Mouse (Mus musculus): ENCODE measurements around the gene Adgrl3. TPM values are rescaled to one million over a fixed set of nuclear protein-coding genes. Genes with fewer than 3 reads are reported as not detected.

Adgrl3 gene
- polyA plus RNA-seq, 1 experiment from 2014 or later, result 48.7 TPM

DNA sequence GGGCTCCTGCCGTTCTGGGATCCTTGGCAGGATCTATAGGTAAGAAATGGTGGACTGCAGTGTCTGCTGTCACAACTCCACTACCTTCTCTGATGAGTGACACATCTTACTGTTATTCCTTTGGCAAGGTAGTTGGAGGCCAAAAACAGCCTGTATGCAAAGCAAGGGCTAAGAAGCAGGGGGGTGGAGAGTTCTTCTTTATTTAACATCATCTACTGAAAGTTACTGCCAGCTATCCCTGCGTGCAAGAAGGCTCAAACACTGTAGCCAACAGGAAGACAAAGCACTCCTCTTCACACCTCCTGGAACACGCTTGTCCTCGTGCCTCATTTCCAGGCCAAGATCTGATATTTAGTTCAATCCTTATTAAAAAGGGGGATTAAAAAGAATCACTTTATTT is 26.2 kb downstream of the Adgrl3 start:
- no peaks in the 10 kb centered on the region for H3K9me3 ChIP-seq
- no peak overlapping the region for H3K4me3 ChIP-seq
- H3K4me1 ChIP-seq, result no peaks in the 10 kb centered on the region
- H3K27ac ChIP-seq, result no peak overlapping the region
- no peaks in the 10 kb centered on the region for H3K27me3 ChIP-seq
- ATAC-seq (ENCODE audit: insufficient number of reproducible peaks, insufficient read depth, low FRiP score, low TSS enrichment), result no peak
- H3K4me2 ChIP-seq (replicated peaks), result no peak overlapping the region
- H3K36me3 ChIP-seq, result no peaks in the 10 kb centered on the region
- no peak overlapping the region for H3K9ac ChIP-seq
- 86% methylated on average over 4 of the region's 4 CpGs for WGBS

DNA sequence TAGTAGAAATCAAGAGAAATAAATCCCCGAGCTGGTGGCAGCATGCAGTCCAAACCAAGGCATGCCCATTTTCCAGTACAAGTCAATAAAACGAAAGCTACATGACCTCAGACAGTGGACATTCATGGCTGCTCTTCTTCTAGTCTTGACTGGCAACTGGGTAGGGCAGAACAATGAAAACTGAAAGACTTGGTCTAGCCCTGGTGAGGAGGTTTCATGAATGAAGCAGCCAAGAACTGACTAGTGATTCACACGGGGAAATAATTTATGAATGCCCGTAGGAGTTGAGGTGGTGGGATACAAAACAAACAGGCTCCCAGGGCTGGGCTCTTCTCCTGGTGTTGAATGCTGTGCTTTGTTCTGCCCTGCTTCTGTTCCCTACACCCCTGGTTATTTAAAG is 34.7 kb downstream of the Adgrl3 start:
- Histone ChIP-seq H3K36me3 (no peaks in the 10 kb centered on the region), H3K4me1 (0 out of 2 replicates have a peak, but pooled peaks cover 3% of the 10 kb centered on the region), H3K27ac (no peak overlapping the region), H3K9me3 (no peaks in the 10 kb centered on the region), H3K4me3 (no peak overlapping the region), H3K9ac (no peak overlapping the region), H3K4me2 (replicated peaks) (no peak overlapping the region), H3K27me3 (no peaks in the 10 kb centered on the region)
- WGBS, result 66% methylated on average over 4 of the region's 4 CpGs
- no peak for ATAC-seq (ENCODE audit: insufficient number of reproducible peaks, insufficient read depth, low FRiP score, low TSS enrichment)

DNA sequence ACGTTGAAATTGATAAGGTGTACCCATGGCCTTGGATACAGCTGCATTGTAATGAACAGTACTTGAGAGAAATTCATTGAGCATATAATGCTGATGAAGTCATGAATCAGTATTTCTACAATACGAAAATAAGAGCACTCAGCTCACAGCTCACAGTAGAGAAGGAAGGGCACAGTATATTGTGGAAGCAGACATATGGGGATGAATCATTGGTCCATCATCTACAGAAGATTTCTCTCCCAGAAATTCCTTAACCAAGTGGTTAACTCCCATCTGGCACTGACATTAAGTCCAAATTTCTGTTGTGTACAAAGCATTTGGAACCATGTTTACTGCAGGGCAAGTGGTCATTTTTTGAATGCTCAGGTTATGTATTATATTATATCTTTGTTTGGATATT is 35.3 kb downstream of the Adgrl3 start:
- Histone ChIP-seq H3K4me1 (0 out of 2 replicates have a peak, but pooled peaks cover 3% of the 10 kb centered on the region), H3K4me2 (replicated peaks) (no peak overlapping the region), H3K4me3 (no peak overlapping the region), H3K36me3 (no peaks in the 10 kb centered on the region), H3K9me3 (no peaks in the 10 kb centered on the region), H3K27me3 (no peaks in the 10 kb centered on the region), H3K27ac (no peak overlapping the region), H3K9ac (no peak overlapping the region)
- ATAC-seq (ENCODE audit: insufficient number of reproducible peaks, insufficient read depth, low FRiP score, low TSS enrichment), result no peak
- WGBS, result 67% methylated on average over 2 of the region's 2 CpGs

DNA sequence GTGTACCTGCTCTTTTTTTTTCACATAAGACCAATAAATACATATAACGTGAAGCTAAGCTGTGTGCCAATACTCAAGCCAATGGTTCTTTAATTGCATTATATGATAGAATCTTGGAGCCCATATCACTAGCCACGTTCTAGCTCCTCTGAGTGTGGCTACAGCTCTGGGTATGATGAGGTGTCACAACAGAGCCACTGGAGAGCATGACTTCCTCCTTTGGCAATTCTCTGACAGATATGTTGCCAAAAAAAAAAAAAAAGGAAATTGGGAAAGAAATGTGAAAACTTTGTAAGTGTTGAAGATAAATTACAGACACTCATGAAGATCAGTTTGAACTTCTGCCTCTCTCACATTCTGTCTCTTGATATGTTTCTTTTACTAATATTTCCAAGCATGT is 38.2 kb downstream of the Adgrl3 start:
- Histone ChIP-seq H3K27me3 (no peaks in the 10 kb centered on the region), H3K9ac (no peak overlapping the region), H3K9me3 (no peaks in the 10 kb centered on the region), H3K4me1 (0 out of 2 replicates have a peak, but pooled peaks cover 3% of the 10 kb centered on the region), H3K4me2 (replicated peaks) (no peak overlapping the region), H3K4me3 (no peak overlapping the region), H3K36me3 (no peaks in the 10 kb centered on the region), H3K27ac (no peak overlapping the region)
- no peak for ATAC-seq (ENCODE audit: insufficient number of reproducible peaks, insufficient read depth, low FRiP score, low TSS enrichment)
- 87% methylated on average over 2 of the region's 2 CpGs for WGBS

DNA sequence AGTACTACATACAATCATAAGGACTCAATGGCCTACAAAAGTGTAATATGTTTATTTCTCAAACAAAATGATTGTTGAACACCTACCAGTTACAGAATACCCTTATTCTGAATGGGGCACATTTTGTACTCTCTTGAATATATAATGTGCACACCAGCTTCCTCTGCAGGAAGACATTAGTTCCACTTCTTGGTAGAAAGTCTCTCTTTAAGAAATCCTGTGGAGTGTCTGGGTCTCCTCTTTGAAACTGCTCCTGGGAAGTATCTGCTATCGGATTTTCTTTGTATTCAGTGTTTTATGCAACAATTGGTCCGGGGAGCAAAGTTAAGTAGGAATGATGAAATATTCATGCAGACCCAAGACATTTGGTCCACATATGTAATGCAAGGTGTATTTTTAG is 41.0 kb downstream of the Adgrl3 start:
- H3K27ac ChIP-seq, result no peak overlapping the region
- H3K4me1 ChIP-seq, result no peaks in the 10 kb centered on the region
- no peak overlapping the region for H3K9ac ChIP-seq
- H3K36me3 ChIP-seq, result no peaks in the 10 kb centered on the region
- ATAC-seq (ENCODE audit: insufficient number of reproducible peaks, insufficient read depth, low FRiP score, low TSS enrichment), result no peak
- 53% methylated on average over 2 of the region's 2 CpGs for WGBS
- no peaks in the 10 kb centered on the region for H3K27me3 ChIP-seq
- no peak overlapping the region for H3K4me2 ChIP-seq (replicated peaks)
- no peak overlapping the region for H3K4me3 ChIP-seq
- H3K9me3 ChIP-seq, result no peaks in the 10 kb centered on the region

DNA sequence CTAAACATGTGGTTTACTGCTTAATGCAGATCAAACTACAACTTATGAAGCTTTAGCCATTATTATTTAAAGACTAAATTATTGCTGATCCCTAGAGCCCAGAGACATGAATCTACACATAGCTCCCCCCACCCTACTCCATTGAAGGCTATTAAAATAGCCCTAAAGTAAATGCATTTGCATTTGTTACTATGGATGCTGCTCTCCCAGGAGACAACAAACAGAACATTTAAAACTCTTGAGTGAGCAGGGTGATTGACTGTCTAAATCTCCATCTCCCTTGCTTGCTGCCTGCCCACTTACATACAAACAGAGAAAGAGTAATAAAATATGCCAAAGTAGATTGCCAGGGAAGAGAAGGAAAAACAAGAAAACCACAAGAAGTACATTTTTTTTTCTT is 41.4 kb downstream of the Adgrl3 start:
- Histone ChIP-seq H3K36me3 (no peaks in the 10 kb centered on the region), H3K9ac (no peak overlapping the region), H3K4me3 (no peak overlapping the region), H3K27ac (no peak overlapping the region), H3K4me2 (replicated peaks) (no peak overlapping the region), H3K4me1 (no peaks in the 10 kb centered on the region), H3K27me3 (no peaks in the 10 kb centered on the region), H3K9me3 (no peaks in the 10 kb centered on the region)
- ATAC-seq (ENCODE audit: insufficient number of reproducible peaks, insufficient read depth, low FRiP score, low TSS enrichment), result no peak

DNA sequence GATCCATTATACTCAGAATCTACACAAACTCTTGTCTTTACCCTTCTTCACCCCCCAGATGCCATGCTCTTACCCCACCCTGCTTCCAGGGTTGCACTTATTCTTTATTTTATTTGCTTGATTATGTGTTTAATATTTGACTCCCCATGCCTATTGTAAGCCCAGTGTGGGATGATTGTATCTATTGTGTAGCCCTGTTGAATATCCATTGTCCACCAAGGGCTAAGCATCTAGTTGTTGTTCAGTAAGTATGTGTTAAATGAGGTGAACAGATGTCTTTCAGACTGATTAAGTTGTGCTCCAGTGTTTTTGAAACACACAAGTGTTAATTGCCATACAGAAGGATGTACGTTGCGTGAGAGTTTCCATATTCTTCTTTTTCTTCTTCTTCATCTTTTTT is 44.1 kb downstream of the Adgrl3 start:
- Histone ChIP-seq H3K4me3 (no peak overlapping the region), H3K36me3 (no peaks in the 10 kb centered on the region), H3K9me3 (no peaks in the 10 kb centered on the region), H3K9ac (no peak overlapping the region), H3K4me1 (no peaks in the 10 kb centered on the region), H3K27ac (no peak overlapping the region), H3K4me2 (replicated peaks) (no peak overlapping the region), H3K27me3 (no peaks in the 10 kb centered on the region)
- ATAC-seq (ENCODE audit: insufficient number of reproducible peaks, insufficient read depth, low FRiP score, low TSS enrichment), result no peak
- 92% methylated on average over 2 of the region's 2 CpGs for WGBS

DNA sequence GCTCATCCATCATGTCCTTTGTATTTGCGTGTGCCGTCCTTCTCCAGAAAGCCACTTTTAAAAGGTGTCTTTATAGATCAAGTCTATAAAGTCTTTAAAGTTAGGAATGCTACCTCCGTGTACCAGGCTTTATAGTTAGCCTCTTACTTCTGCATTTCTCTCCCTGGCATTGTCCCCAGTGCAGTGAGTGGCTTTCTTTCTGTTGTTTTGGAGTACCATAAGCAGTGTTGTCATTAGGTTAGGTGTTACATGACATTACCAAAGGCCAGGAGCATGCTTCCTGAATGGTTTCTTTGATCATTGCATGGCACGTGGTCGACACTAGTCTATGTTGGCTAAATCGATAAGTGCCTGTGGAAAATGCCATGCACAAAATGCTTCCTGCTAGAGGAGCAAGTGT is 48.2 kb downstream of the Adgrl3 start:
- Histone ChIP-seq H3K27me3 (no peaks in the 10 kb centered on the region), H3K4me2 (replicated peaks) (no peak overlapping the region), H3K4me1 (no peaks in the 10 kb centered on the region), H3K4me3 (no peak overlapping the region), H3K9me3 (no peaks in the 10 kb centered on the region), H3K36me3 (no peaks in the 10 kb centered on the region), H3K9ac (no peak overlapping the region), H3K27ac (no peak overlapping the region)
- 78% methylated on average over 6 of the region's 6 CpGs for WGBS
- ATAC-seq (ENCODE audit: insufficient number of reproducible peaks, insufficient read depth, low FRiP score, low TSS enrichment), result no peak

DNA sequence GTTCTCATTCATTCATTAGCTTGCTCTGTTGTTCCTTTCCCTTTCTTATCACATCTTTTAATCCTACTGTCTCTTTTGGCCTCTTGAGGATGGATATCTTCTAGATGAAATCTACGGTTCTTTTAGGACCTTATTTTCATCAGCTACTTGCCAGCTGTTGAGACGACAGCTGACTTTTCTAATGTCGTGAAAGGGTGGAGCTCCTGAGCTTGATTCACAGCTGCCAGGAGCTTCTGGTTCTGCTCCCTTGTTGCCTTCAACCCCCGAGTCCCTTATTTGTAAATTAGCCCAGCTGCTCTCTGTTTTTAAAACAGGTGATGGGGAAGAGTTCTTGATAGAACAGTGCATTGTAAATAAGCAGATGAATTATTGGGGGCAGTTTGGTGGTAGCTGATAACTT is 48.9 kb downstream of the Adgrl3 start:
- ATAC-seq (ENCODE audit: insufficient number of reproducible peaks, insufficient read depth, low FRiP score, low TSS enrichment), result no peak
- H3K27me3 ChIP-seq, result no peaks in the 10 kb centered on the region
- no peaks in the 10 kb centered on the region for H3K4me1 ChIP-seq
- H3K27ac ChIP-seq, result no peak overlapping the region
- no peak overlapping the region for H3K4me3 ChIP-seq
- no peaks in the 10 kb centered on the region for H3K9me3 ChIP-seq
- H3K9ac ChIP-seq, result no peak overlapping the region
- no peak overlapping the region for H3K4me2 ChIP-seq (replicated peaks)
- H3K36me3 ChIP-seq, result no peaks in the 10 kb centered on the region
- WGBS, result 67% methylated on average over 4 of the region's 4 CpGs

DNA sequence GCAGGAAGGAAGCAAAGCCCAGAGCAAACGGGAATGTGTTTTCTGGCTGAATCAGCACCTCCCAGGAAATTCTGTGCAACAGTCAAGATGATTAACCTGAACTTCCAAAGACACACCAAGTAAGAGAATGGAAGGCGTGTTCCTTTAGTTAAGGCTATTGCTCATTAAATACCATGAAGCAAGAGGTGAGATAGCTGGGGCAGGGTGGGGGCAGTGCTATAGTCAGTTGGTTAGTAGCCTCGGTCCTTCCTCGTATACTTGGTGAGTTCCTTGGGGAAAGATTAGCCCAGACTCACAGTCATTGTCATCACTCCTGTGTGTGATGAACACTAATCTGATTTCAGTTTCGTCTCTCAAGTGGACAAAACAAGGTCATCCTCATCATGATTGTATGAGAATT is 53.0 kb downstream of the Adgrl3 start:
- Histone ChIP-seq H3K27ac (no peak overlapping the region), H3K27me3 (no peaks in the 10 kb centered on the region), H3K4me3 (no peak overlapping the region), H3K36me3 (no peaks in the 10 kb centered on the region), H3K4me2 (replicated peaks) (no peak overlapping the region), H3K9ac (no peak overlapping the region), H3K9me3 (no peaks in the 10 kb centered on the region), H3K4me1 (no peaks in the 10 kb centered on the region)
- 84% methylated on average over 5 of the region's 5 CpGs for WGBS
- no peak for ATAC-seq (ENCODE audit: insufficient number of reproducible peaks, insufficient read depth, low FRiP score, low TSS enrichment)

DNA sequence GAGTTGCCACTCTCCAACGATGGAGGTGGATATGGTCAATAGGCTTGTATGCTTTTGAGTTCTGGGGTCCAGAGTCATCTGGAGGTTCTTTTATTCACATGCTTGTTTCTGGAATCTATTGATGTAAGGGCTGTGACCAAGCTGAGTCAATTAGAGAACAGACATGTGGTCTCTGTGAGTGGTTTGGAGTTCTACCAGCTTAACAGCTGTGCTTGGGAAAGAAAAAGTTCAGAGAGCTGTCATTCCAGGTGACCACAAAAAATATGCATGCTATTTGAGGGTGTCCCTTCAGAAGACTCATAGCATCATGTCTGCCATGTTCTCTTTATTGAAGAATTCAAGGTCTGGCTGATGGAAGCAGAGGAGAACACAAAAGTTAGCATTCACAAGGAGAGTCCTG is 53.9 kb downstream of the Adgrl3 start:
- H3K27ac ChIP-seq, result no peak overlapping the region
- no peak for ATAC-seq (ENCODE audit: insufficient number of reproducible peaks, insufficient read depth, low FRiP score, low TSS enrichment)
- no peaks in the 10 kb centered on the region for H3K36me3 ChIP-seq
- H3K4me3 ChIP-seq, result no peak overlapping the region
- H3K9me3 ChIP-seq, result no peaks in the 10 kb centered on the region
- no peak overlapping the region for H3K9ac ChIP-seq
- 57% methylated on average over 1 of the region's 1 CpGs for WGBS
- no peak overlapping the region for H3K4me2 ChIP-seq (replicated peaks)
- H3K27me3 ChIP-seq, result no peaks in the 10 kb centered on the region
- H3K4me1 ChIP-seq, result no peaks in the 10 kb centered on the region

DNA sequence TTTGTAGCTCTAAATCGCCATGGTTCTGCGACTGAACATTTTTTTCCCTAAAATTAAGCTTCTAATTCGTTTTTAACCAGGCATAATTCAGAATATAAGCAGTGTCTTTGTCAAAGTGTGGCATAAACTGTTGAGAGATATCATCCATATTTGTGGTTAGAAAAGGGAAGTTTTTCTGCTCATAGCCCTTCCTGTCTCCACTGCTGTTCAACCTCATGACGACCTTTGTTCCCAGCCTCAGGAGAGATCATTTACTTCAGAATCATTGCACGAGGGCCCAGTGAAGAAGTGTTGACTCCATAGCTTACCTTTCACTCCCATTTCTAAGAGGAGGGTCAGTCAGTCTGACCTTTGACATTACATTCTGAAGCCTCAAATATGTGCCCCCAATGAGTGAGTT is 56.4 kb downstream of the Adgrl3 start:
- ATAC-seq (ENCODE audit: insufficient number of reproducible peaks, insufficient read depth, low FRiP score, low TSS enrichment), result no peak
- no peaks in the 10 kb centered on the region for H3K36me3 ChIP-seq
- H3K9ac ChIP-seq, result no peak overlapping the region
- H3K27ac ChIP-seq, result no peak overlapping the region
- no peaks in the 10 kb centered on the region for H3K27me3 ChIP-seq
- no peak overlapping the region for H3K4me2 ChIP-seq (replicated peaks)
- WGBS, result 60% methylated on average over 5 of the region's 5 CpGs
- no peaks in the 10 kb centered on the region for H3K9me3 ChIP-seq
- no peak overlapping the region for H3K4me3 ChIP-seq
- H3K4me1 ChIP-seq, result no peaks in the 10 kb centered on the region

DNA sequence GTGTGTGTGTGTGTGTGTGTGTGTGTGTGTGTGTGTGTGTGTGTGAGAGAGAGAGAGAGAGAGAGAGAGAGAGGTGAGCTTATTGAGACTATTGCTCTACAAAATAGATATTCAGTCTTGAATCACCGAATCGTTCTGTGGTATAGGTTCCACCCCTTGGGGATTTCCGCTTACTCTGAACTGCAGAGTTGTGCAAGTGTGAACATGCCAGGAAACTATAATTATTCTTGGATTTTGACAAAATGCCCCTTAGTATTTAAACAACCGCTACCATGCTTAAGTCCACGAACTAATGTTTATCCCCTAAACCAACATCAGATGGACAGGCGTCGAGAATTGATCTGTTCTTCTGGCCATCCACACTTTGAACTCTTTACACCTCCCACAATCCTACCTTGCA is 57.1 kb downstream of the Adgrl3 start:
- WGBS, result 72% methylated on average over 7 of the region's 7 CpGs
- no peaks in the 10 kb centered on the region for H3K4me1 ChIP-seq
- H3K27me3 ChIP-seq, result no peaks in the 10 kb centered on the region
- no peak overlapping the region for H3K4me2 ChIP-seq (replicated peaks)
- H3K36me3 ChIP-seq, result no peaks in the 10 kb centered on the region
- no peak overlapping the region for H3K27ac ChIP-seq
- H3K9ac ChIP-seq, result no peak overlapping the region
- H3K4me3 ChIP-seq, result no peak overlapping the region
- no peak for ATAC-seq (ENCODE audit: insufficient number of reproducible peaks, insufficient read depth, low FRiP score, low TSS enrichment)
- H3K9me3 ChIP-seq, result no peaks in the 10 kb centered on the region
